Mouse (Mus musculus): ENCODE measurements around the gene Megf6.
A peak's percentile ranks its signal among the peaks of the same experiment; 100 is the strongest.

Gene Megf6

GRCm38 (mm10) chr4:154160538-154161390 lies 9.8 kb upstream of the Megf6 start, which contains the start of gene Tprgl:
Tprgl (minus strand) TSS chr4:154160666.
- DNase-seq = peak; percentile 97

- peak; percentile 49 for DNase-seq
Observed at GRCm38 (mm10) chr4:154163296-154163695, 7.2 kb upstream of the Megf6 start.

GRCm38 (mm10) chr4:154167053-154167452 lies 3.5 kb upstream of the Megf6 start:
- no peak for DNase-seq

DNA sequence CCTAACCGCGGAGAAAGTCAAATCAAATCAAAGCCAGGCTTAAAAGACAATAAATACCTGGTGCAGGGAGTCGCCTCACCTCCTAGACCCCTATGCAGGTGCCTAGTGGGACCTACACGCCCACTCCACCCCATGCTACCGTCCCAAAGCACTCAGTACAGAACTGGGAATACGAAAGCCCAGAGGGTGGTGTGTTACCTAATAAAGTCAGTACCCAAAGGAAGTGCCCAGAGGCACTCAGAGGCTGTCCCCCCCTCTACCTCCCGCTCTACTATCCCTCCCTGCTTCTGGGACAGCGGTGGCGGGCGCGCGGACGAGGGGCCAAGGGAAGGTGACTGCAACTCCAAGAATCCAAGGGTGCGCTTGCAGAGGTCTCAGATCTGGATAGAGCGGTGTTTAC lies 509 bp upstream of the Megf6 start:
- DNase-seq = no peak

- no peak for DNase-seq
Observed at GRCm38 (mm10) chr4:154171151-154171930, 811 bp downstream of the Megf6 start.

DNA sequence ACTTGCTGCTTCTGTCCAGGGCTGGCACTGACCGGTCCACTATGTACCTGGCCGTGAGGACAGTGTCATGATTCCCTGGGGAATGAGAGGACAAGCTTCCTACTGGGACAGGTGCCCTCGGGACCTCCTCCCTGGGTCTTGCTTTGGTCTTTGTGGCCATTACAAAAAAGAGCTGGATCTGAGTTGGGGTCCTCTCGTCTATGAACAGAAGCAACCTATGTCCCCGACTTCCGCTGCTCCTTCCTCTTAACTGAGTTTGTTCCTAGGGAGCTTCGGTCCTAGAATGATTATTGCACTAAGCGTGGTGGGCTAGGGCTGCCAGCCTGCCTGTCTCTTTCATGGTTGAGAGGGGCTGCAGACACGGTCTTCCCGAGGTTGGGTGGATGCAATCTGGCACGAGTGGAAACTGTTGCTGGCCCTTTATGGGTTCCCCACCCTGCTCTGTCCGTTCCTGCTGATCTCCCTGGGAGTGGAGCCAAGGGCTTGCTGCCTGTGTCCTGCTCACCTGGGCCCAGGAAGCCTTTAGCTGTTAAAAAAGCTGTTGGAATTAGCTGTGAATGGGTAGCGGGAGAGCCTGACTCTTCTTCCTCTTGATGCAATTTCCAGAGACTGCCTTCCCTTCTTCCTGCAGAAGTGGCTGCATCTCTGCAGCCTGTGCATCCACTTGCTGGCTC lies 1.5 kb downstream of the Megf6 start:
- no peak for DNase-seq

GRCm38 (mm10) chr4:154177257-154177656 lies 6.7 kb downstream of the Megf6 start:
- DNase-seq = no peak

GRCm38 (mm10) chr4:154181001-154181400 lies 10.5 kb downstream of the Megf6 start:
- no peak for DNase-seq

GRCm38 (mm10) chr4:154183566-154183965 lies 13.0 kb downstream of the Megf6 start:
- no peak for DNase-seq

DNA sequence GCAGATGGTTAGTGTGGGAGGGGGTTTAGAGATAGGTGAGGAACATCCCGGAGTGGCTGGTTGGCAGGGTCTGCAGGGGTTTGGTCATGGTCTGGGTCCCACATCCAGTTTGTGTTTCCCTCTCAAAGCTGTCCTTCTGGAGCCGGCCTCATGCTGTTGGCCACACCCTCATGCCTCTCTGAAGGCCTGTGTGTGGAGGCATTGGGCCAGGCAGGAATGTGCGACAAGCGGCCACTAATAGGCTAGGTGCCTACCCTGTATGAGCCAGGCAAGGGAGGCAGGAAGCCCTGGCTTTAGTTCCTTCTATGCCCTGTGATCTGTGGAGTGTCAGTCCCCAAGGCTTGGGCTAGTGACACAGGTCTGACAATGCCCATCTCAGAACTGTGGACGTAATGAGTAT lies 14.5 kb downstream of the Megf6 start:
- no peak for DNase-seq

DNA sequence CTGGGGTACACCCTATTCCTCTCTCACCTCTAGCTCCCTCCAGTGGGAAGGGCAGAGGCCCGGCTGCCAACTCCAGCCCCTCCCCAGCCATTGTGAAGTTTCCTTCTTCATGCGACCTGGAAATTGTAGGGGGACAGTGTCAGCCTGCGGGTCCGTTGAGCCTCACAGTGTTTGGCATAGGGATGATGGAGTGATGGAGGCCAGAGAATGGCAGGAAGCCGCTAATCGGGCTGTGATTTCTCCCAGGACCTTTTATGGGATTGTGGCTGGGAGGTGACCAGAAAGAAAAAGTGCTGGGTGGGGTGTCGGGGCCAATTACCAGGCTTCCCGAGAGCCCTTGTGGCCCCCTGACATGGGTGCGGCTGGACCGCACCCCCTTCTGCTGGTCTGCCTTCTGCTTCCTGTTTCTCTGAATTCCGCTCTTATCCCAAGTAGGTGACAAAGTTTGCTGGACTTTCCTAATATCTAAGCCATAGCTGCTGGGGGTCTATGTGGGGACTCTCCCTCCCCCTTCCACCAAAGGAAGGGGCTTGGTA lies 15.5 kb downstream of the Megf6 start:
- no peak for DNase-seq

DNA sequence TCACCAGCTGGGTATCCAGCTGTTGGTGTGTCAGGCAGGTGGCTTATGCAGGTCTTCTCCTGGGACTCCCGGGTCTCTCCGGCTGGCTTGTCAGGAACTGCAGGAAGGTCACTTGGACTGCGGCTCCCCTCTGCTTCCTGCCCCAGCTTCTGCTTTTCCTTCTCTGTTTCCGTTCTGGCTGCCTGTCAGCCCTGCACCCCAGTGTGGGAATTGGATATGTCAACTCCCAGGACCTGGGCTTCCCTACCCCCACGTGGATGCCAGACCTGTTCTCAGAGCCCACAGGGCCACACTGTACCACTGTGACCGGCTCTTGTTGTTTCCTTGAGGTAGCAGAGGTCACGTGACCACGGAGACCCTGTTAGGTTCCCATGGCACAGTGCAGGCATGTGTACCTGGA lies 18.4 kb downstream of the Megf6 start:
- no peak for DNase-seq

DNA sequence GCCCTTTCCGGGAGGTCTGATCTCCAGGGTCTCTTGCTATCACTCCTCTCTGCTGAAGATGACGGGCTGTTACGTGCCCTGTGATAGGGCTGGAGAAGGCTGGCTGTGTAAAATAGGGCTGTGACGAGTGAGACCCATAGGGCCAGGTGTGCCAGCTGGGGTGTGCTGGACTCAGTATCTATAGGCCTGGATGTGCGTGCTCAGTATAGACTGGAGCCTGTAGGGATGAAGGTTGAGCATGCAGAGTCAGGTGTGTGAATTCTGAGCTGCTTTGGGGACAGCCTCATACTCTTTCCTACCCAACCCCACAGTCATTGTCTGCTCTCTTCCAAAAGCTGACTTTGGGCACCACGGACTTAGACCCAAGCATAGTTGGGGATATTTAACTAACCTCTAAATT lies 27.4 kb downstream of the Megf6 start:
- no peak for DNase-seq

DNA sequence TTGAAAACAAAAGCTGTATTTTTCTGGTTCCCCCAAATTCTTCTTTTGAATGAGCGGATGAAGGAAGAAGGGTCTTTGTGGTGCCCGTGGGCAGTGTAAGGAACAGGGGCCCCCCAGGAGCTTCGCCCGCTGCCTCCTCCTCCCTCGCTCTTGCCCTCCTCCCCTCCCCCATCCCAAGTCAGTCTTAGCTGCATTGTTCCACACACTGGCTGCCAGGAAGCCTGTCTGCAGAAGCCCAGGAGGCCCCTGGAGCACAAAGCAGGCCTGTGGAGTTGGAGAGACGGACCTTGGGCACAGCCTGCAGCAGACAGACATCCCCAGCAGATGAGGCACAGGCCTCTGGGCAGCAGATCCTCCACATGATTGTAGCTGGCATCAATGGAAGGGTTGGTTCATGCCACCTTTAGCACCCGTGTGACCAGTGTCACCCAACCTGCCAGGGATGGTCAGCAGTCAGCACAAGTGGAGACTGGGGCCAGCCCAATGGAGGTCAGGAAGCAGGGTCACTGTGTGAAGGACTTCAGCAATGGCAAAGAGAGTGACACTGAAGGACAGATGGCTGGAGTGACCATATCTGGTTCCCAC lies 27.9 kb downstream of the Megf6 start:
- no peak for DNase-seq

GRCm38 (mm10) chr4:154201511-154201910 lies 31.0 kb downstream of the Megf6 start:
- no peak for DNase-seq

- no peak for DNase-seq
Observed at GRCm38 (mm10) chr4:154204532-154204931, 34.0 kb downstream of the Megf6 start.

- DNase-seq = no peak
Observed at GRCm38 (mm10) chr4:154205392-154205791, 34.9 kb downstream of the Megf6 start.

DNA sequence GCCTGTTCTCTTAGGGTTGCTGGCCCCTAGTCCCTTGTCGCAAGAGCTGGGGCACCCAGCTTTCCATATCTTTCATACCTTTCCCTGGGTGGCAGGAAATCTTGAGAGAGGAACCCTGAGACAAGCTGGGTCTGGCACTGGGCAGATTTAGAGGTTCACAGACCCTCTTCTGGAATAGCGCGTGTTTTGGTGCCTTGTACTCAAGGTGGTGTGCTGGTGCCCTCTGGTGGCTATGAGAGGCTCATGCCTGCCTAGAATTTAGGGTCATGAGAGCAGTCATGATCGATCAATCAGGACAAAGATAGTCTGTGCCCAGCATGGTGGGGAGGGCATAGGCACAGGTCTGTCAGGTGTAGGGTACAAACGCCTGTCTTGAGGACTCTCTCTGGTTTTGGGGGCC lies 36.7 kb downstream of the Megf6 start:
- peak; percentile 31 for DNase-seq

- no peak for DNase-seq
Observed at GRCm38 (mm10) chr4:154209054-154209453, 38.5 kb downstream of the Megf6 start.

GRCm38 (mm10) chr4:154209825-154210224 lies 39.3 kb downstream of the Megf6 start:
- DNase-seq = no peak

DNA sequence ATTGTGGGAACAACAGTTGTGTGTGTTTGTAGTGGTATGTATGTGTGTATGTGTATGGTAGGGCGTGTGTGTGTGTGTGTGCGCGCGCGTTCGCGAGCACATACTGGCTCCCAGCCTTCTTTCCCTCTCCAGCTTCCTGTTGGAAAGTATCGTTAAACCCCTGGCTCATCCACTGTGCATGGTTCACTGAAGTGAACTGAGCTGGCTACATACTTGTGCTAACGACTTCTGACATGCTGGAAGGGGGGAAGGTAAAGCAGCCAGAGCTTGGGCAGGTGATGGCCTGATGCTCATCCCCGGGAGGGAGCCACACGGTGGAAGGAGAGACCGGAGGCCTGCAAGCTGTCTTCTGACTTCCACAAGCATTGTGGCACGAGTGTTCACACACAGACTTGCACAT lies 40.9 kb downstream of the Megf6 start:
- DNase-seq = no peak

DNA sequence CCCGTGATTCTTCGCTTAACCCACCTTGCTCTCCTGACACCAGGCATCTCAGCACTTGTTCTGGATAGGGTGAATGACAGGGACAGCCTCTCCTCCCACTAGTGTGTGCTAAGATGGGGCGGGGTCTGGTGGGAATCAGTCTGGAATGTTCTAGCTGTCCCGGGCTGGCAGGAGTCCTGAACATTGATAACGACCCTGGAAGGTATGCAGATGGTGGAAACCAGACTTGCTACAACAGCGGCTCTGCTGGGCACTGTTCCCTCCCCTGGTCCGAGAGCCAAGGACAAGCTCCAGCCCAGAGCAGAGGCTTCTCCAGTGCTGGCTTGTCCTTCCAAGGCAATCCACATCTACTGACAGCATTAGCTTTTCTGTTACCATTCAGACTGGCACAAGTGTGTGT lies 43.1 kb downstream of the Megf6 start:
- DNase-seq = no peak

GRCm38 (mm10) chr4:154214075-154214474 lies 43.5 kb downstream of the Megf6 start:
- no peak for DNase-seq

Data from right cerebral cortex, adult 18-20 months (tissue).